Mouse (Mus musculus) liver, embryonic 14.5 days (tissue): ENCODE results near the gene Tsc1. TPM values are rescaled to one million over a fixed set of nuclear protein-coding genes. Genes with fewer than 3 reads are reported as not detected.

Source experiments
- ATAC-seq: fragments of 200-750 bp; cut with Nextera tagmentation; 2 replicates; pipeline ENCODE4 v1.8.0; 2017; ENCODE audit warnings: moderate number of reproducible peaks, mild to moderate bottlenecking, moderate library complexity; ENCODE audit not compliant: insufficient read depth
- DNase-seq, 3 experiments: peaks; one replicate each; pipeline ENCODE4 v3.0.0-alpha.2; 2012 to 2013; ENCODE audit warnings: low read depth in 3 of 3, low spot score in 3 of 3
- H3K27ac ChIP-seq: fragments of 300-500 bp; sonication (generic); 2 replicates; pipeline ENCODE4 v1.5.1; 2014; ENCODE audit warnings: moderate library complexity, mild to moderate bottlenecking, control low read depth, inconsistent platforms
- H3K27me3 ChIP-seq: fragments of 300-500 bp; sonication (generic); 2 replicates; pipeline ENCODE4 v1.6.1; 2014; ENCODE audit warnings: mild to moderate bottlenecking, low read length, moderate library complexity; ENCODE audit not compliant: control insufficient read depth, insufficient read depth
- H3K36me3 ChIP-seq: fragments of 300-500 bp; sonication (generic); replicated peaks from 2 replicates; pipeline ENCODE4 v1.6.1; 2014; ENCODE audit warnings: low read depth; ENCODE audit not compliant: control insufficient read depth, insufficient read depth
- H3K4me1 ChIP-seq, 2 experiments: fragments of 200-500 bp in 1 of 2; fragments of 300-500 bp in 1 of 2; sonication (generic) in 1 of 2; replicated peaks; 2 replicates each; pipeline ENCODE4 v1.6.1; 2012 to 2014; ENCODE audit warnings: antibody characterized with exemption in 1 of 2, inconsistent platforms in 1 of 2, low read length in 1 of 2; ENCODE audit not compliant: control insufficient read depth in 2 of 2, insufficient read depth in 2 of 2
- H3K4me2 ChIP-seq: fragments of 300-500 bp; sonication (generic); 2 replicates; pipeline ENCODE4 v1.6.1; 2014; ENCODE audit warnings: low read depth, mild to moderate bottlenecking, control low read depth, moderate library complexity
- H3K4me3 ChIP-seq, 2 experiments: fragments of 200-500 bp in 1 of 2; fragments of 300-500 bp in 1 of 2; sonication (generic) in 1 of 2; 2 replicates each; pipeline ENCODE4 v1.5.1; 2012 to 2014; ENCODE audit warnings: low read depth in 2 of 2, low read length in 2 of 2, mild to moderate bottlenecking in 2 of 2, control low read depth in 1 of 2, inconsistent platforms in 1 of 2, moderate library complexity in 1 of 2; ENCODE audit not compliant: insufficient read depth in 1 of 2
- H3K9ac ChIP-seq: fragments of 300-500 bp; sonication (generic); replicated peaks from 2 replicates; pipeline ENCODE4 v1.6.1; 2014; ENCODE audit warnings: mild to moderate bottlenecking, control low read depth, moderate library complexity
- H3K9me3 ChIP-seq: fragments of 300-500 bp; sonication (generic); 2 replicates; pipeline ENCODE4 v1.6.1; 2016; ENCODE audit warnings: low read length, mixed read lengths; ENCODE audit not compliant: control insufficient read depth
- CTCF ChIP-seq: IDR thresholded peaks from 2 replicates; pipeline ENCODE4 v1.5.1; 2016; ENCODE audit warnings: antibody characterized with exemption, low read depth, control low read depth
- EP300 ChIP-seq: IDR thresholded peaks from 2 replicates; pipeline ENCODE4 v1.6.1; 2016; ENCODE audit warnings: antibody characterized with exemption, low read depth
- WGBS: fragments of 180-500 bp; shearing (Covaris S2); extraction: QIAGEN DNeasy Blood & Tissue Kit; methylation state at CpG from one replicate; pipeline ENCODE4 v1.1.7; 2014; ENCODE audit not compliant: insufficient replicate concordance; 5-methylcytosine and 5-hydroxymethylcytosine counted together
- polyA plus RNA-seq, 2 experiments: library from polyadenylated mRNA; depleted of rRNA in 1 of 2; stranded (reverse) in 1 of 2; unstranded in 1 of 2; fragments of >200 nt; fragmentation: Nextera tagmentation in 1 of 2; extraction: Ambion mirVana in 1 of 2; gene quantifications; 2 replicates each; pipeline versions ENCODE4 v1.2.1 to v1.2.3; 2012 to 2014

The Tsc1 gene
- polyA plus RNA-seq, 2 experiments = 5.3 to 5.4 TPM

DNA sequence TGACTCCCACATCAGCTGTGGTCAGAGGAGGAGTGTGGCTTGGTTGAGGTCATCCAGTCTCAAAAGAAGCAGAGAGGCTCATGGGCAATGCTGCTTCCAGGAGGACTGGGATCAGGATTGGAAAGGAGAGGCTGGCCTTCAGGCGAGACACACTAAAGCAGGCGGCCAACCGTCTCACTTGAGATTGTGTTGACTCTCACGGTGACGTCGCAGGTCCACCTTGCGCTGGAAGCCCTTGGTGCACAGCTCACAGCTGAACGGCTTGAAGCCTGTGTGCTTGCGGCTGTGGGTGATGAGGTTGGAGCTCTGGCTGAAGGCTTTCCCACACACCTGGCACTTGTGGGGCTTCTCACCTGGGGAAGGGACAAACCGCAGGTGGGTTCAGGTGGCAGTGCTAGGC is 31.2 kb upstream of the Tsc1 start:
- 85% methylated on average over 10 of the region's 10 CpGs for WGBS
- H3K9me3 ChIP-seq = no peaks in the 10 kb centered on the region
- H3K27ac ChIP-seq = peak overlapping the region; percentile 52
- H3K27me3 ChIP-seq = no peaks in the 10 kb centered on the region
- no peak overlapping the region for H3K4me2 ChIP-seq
- DNase-seq (no peak), ATAC-seq (no peak)
- H3K4me1 ChIP-seq = peaks cover 35 to 50% of the 10 kb centered on the region in 2 experiments
- H3K9ac ChIP-seq = no peak overlapping the region
- H3K4me3 ChIP-seq = no peak overlapping the region
- H3K36me3 ChIP-seq = peaks cover 68% of the 10 kb centered on the region
- TF ChIP-seq EP300 = no peak
- no peak for TF ChIP-seq CTCF

DNA sequence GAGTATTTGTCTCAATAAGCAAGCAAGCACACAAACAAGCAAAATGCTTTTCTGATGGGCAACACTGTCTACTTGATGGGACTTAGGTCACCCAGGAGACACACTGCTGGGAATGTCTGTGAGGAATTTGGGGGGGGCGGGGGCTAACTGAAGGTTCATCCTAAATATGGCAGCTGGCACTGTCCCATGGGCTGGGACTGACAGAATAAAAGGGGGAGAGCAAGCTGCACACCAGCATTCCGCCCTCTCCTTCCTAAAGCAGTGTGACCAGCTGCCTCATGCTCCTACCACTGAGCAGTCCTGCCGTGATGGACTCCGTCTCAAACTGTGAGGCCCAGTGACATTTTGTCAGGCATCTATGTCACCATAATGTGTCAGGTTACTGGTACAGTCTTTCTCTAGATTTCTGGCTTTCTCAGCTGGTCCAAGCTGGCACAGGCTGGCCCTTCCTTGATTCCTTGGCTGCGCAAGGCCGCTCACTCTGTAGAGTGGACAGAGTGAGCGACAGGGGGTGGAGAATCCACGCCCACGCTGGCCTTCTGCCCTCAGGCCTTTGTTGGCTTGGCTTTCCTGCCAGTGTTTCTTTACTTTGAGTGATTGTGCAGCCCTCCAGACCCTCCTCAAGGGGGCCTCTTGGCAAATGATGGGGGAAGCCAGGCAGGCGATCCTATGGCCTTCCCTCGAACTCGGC is 30.2 kb upstream of the Tsc1 start:
- TF ChIP-seq CTCF (0 out of 2 replicates have a peak, but pooled peaks have one; percentile 16), EP300 (no peak)
- ATAC-seq (no peak), DNase-seq (no peak)
- Histone ChIP-seq H3K36me3 (peaks cover 77% of the 10 kb centered on the region), H3K4me1 (peaks cover 41 to 57% of the 10 kb centered on the region in 2 experiments), H3K9ac (no peak overlapping the region), H3K27ac (peak overlapping the region; percentile 18), H3K4me2 (no peak overlapping the region), H3K4me3 (no peak overlapping the region), H3K9me3 (no peaks in the 10 kb centered on the region), H3K27me3 (no peaks in the 10 kb centered on the region)
- 86% methylated on average over 12 of the region's 12 CpGs for WGBS

DNA sequence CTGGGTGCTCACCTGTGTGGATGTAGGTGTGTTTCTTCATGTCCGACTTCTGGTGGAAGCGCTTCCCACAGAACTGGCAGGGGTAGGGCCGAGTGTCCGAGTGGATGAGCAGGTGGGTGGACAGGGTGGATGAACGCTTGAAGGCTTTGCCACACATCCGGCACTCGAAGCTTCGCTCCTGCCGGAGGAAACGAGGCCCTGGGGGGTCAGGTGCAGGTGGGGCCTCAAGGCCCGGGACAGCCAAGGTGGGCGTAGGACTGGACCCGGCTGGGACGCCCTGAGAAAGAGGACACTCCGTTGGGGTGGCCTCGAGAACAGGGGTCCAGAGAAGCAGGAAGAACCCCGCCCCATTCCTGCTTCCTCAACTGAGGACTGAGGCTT is 29.6 kb upstream of the Tsc1 start:
- H3K36me3 ChIP-seq = peaks cover 80% of the 10 kb centered on the region
- no peak overlapping the region for H3K9ac ChIP-seq
- WGBS = 83% methylated on average over 17 of the region's 17 CpGs
- no peaks in the 10 kb centered on the region for H3K9me3 ChIP-seq
- H3K4me1 ChIP-seq = peaks cover 42 to 57% of the 10 kb centered on the region in 2 experiments
- H3K4me3 ChIP-seq = no peak overlapping the region
- ATAC-seq (no peak), DNase-seq (no peak)
- H3K27me3 ChIP-seq = no peaks in the 10 kb centered on the region
- TF ChIP-seq CTCF (no peak), EP300 (no peak)
- H3K4me2 ChIP-seq = no peak overlapping the region
- no peak overlapping the region for H3K27ac ChIP-seq

DNA sequence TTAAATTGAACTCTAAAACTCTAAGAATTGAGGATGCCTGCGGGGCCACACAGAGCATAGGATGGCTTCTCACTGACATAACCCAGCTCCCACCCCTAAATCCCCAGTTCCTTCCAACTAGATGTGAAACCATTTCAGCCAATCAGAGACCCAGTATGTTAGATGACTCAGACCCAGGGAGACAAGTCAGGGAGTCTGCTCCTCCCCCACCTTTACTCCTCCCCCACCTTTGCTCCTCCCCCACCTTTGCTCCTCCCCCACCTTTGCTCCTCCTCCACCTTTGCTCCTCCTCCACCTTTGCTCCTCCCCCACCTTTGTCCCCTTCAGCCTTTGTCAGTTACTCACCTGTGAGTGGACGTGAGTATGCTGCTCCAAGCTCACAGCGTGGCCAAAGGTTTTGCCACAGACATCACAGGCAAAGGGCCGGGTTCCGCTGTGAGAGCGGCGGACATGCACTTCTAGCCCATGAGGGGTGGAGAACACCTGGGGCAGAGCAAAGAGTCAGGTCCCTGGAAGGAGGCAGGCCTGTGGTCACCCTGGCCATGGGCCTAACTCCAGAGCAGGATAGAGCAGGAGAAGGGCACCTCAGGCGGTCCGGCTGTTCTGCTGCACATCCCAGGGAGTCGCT is 28.5 kb upstream of the Tsc1 start:
- 85% methylated on average over 10 of the region's 10 CpGs for WGBS
- H3K4me3 ChIP-seq = no peak overlapping the region
- H3K9ac ChIP-seq = no peak overlapping the region
- H3K4me2 ChIP-seq = no peak overlapping the region
- peak overlapping the region; percentile 21; the same call in 1 of the 2 replicates for H3K27ac ChIP-seq
- no peak for ATAC-seq
- H3K4me1 ChIP-seq = peaks cover 41 to 57% of the 10 kb centered on the region in 2 experiments
- peaks cover 80% of the 10 kb centered on the region for H3K36me3 ChIP-seq
- no peaks in the 10 kb centered on the region for H3K27me3 ChIP-seq
- H3K9me3 ChIP-seq = no peaks in the 10 kb centered on the region
- DNase-seq = no peak
- TF ChIP-seq CTCF = no peak
- TF ChIP-seq EP300 = no peak

DNA sequence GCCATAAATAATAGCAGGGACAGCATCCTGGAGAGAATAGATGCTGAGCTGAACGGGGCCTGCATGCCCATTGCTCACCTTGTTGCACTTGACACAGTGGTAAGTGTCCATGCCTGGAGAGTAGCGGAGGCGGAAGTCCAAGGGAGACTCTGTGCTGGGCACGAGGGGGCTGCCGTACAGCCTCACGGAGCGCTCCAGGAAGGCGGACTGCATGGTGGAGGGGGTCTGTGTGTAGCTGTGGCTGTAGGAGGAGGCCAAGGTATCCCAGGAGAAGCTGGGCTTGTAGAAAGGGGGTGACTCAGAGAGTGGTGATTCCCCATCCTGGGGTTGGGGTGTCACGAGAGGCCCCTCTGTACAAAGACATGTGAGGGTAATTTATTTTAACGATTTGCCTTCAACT is 27.4 kb upstream of the Tsc1 start:
- TF ChIP-seq CTCF = no peak
- TF ChIP-seq EP300 = no peak
- DNase-seq (no peak), ATAC-seq (no peak)
- peaks cover 41 to 58% of the 10 kb centered on the region in 2 experiments for H3K4me1 ChIP-seq
- H3K27me3 ChIP-seq = no peaks in the 10 kb centered on the region
- no peaks in the 10 kb centered on the region for H3K9me3 ChIP-seq
- H3K36me3 ChIP-seq = peaks cover 81% of the 10 kb centered on the region
- H3K9ac ChIP-seq = no peak overlapping the region
- WGBS = 91% methylated on average over 10 of the region's 10 CpGs
- H3K27ac ChIP-seq = no peak overlapping the region
- no peak overlapping the region for H3K4me2 ChIP-seq
- H3K4me3 ChIP-seq = no peak overlapping the region
